Mouse (Mus musculus): ENCODE data around the gene Pgam2. TPM values are rescaled to one million over a fixed set of nuclear protein-coding genes. Genes with fewer than 3 reads are reported as not detected.

Pgam2 gene
- total and polyA plus RNA-seq, 2 experiments from 2014 or later, result 3.8 TPM; not detected in 1

- Histone ChIP-seq H3K4me3 (ENCODE audit: low read depth, low read length) (no peak overlapping the region), H3K27ac (ENCODE audit: low read depth, low read length) (no peak overlapping the region), H3K4me2 (ENCODE audit: low read depth, low read length, poor library complexity, severe bottlenecking) (no peak overlapping the region), H3K36me3 (ENCODE audit: insufficient read depth, low read length) (peaks cover 7% of the 10 kb centered on the region), H3K9ac (replicated peaks; ENCODE audit: low read length, poor library complexity, severe bottlenecking) (no peak overlapping the region), H3K4me1 (ENCODE audit: insufficient read depth, low read length) (no peaks in the 10 kb centered on the region), H3K9me3 (ENCODE audit: low read length) (no peaks in the 10 kb centered on the region), H3K27me3 (ENCODE audit: insufficient read depth, low read length) (no peaks in the 10 kb centered on the region)
- DNase-seq (ENCODE audit: low spot score) (peak; percentile 67), ATAC-seq (ENCODE audit: low FRiP score) (peak; percentile 11; the same call in 1 of the 2 replicates)
- WGBS, result 64% methylated on average over 1 of the region's 1 CpGs
- TF ChIP-seq CTCF (IDR thresholded peaks at IDR 0.05), result peak; percentile 65
Measured at GRCm38 (mm10) chr11:5836126-5836525, 32.6 kb upstream of the Pgam2 start.

- H3K9me3 ChIP-seq (ENCODE audit: low read length), result no peaks in the 10 kb centered on the region
- 91% methylated on average over 7 of the region's 7 CpGs for WGBS
- DNase-seq (ENCODE audit: low spot score) (no peak), ATAC-seq (ENCODE audit: low FRiP score) (no peak)
- no peak overlapping the region for H3K9ac ChIP-seq (replicated peaks; ENCODE audit: low read length, poor library complexity, severe bottlenecking)
- H3K4me3 ChIP-seq (ENCODE audit: low read depth, low read length), result no peak overlapping the region
- peaks cover 12% of the 10 kb centered on the region for H3K36me3 ChIP-seq (ENCODE audit: insufficient read depth, low read length)
- H3K27me3 ChIP-seq (ENCODE audit: insufficient read depth, low read length), result no peaks in the 10 kb centered on the region
- H3K4me2 ChIP-seq (ENCODE audit: low read depth, low read length, poor library complexity, severe bottlenecking), result no peak overlapping the region
- no peaks in the 10 kb centered on the region for H3K4me1 ChIP-seq (ENCODE audit: insufficient read depth, low read length)
- TF ChIP-seq CTCF (IDR thresholded peaks at IDR 0.05), result no peak
- no peak overlapping the region for H3K27ac ChIP-seq (ENCODE audit: low read depth, low read length)
Measured at GRCm38 (mm10) chr11:5835057-5835456, 31.5 kb upstream of the Pgam2 start.

GRCm38 (mm10) chr11:5834506-5834905 is 31.0 kb upstream of the Pgam2 start:
- Histone ChIP-seq H3K36me3 (ENCODE audit: insufficient read depth, low read length) (peaks cover 17% of the 10 kb centered on the region), H3K4me1 (ENCODE audit: insufficient read depth, low read length) (no peaks in the 10 kb centered on the region), H3K4me2 (ENCODE audit: low read depth, low read length, poor library complexity, severe bottlenecking) (no peak overlapping the region), H3K9ac (replicated peaks; ENCODE audit: low read length, poor library complexity, severe bottlenecking) (no peak overlapping the region), H3K9me3 (ENCODE audit: low read length) (no peaks in the 10 kb centered on the region), H3K27ac (ENCODE audit: low read depth, low read length) (no peak overlapping the region), H3K27me3 (ENCODE audit: insufficient read depth, low read length) (no peaks in the 10 kb centered on the region), H3K4me3 (ENCODE audit: low read depth, low read length) (no peak overlapping the region)
- ATAC-seq (ENCODE audit: low FRiP score) (no peak), DNase-seq (ENCODE audit: low spot score) (no peak)
- no peak for TF ChIP-seq CTCF (IDR thresholded peaks at IDR 0.05)
- 90% methylated on average over 9 of the region's 9 CpGs for whole genome bisulfite sequencing

GRCm38 (mm10) chr11:5829327-5829726 is 25.8 kb upstream of the Pgam2 start:
- ATAC-seq (ENCODE audit: low FRiP score) (no peak), DNase-seq (ENCODE audit: low spot score) (no peak)
- no peak overlapping the region for H3K4me3 ChIP-seq (ENCODE audit: low read depth, low read length)
- H3K27ac ChIP-seq (ENCODE audit: low read depth, low read length), result no peak overlapping the region
- no peak overlapping the region for H3K4me2 ChIP-seq (ENCODE audit: low read depth, low read length, poor library complexity, severe bottlenecking)
- TF ChIP-seq CTCF (IDR thresholded peaks at IDR 0.05), result no peak
- WGBS, result 93% methylated on average over 12 of the region's 12 CpGs
- no peak overlapping the region for H3K9ac ChIP-seq (replicated peaks; ENCODE audit: low read length, poor library complexity, severe bottlenecking)
- peaks cover 33% of the 10 kb centered on the region for H3K36me3 ChIP-seq (ENCODE audit: insufficient read depth, low read length)
- no peaks in the 10 kb centered on the region for H3K27me3 ChIP-seq (ENCODE audit: insufficient read depth, low read length)
- no peaks in the 10 kb centered on the region for H3K9me3 ChIP-seq (ENCODE audit: low read length)
- H3K4me1 ChIP-seq (ENCODE audit: insufficient read depth, low read length), result no peaks in the 10 kb centered on the region

- no peak overlapping the region for H3K4me3 ChIP-seq (ENCODE audit: low read depth, low read length)
- ATAC-seq (ENCODE audit: low FRiP score), result no peak
- H3K27ac ChIP-seq (ENCODE audit: low read depth, low read length), result no peak overlapping the region
- H3K9me3 ChIP-seq (ENCODE audit: low read length), result no peaks in the 10 kb centered on the region
- no peaks in the 10 kb centered on the region for H3K27me3 ChIP-seq (ENCODE audit: insufficient read depth, low read length)
- WGBS, result 93% methylated on average over 11 of the region's 11 CpGs
- H3K36me3 ChIP-seq (ENCODE audit: insufficient read depth, low read length), result peaks cover 33% of the 10 kb centered on the region
- no peak for DNase-seq (ENCODE audit: low spot score)
- TF ChIP-seq CTCF (IDR thresholded peaks at IDR 0.05), result no peak
- H3K4me1 ChIP-seq (ENCODE audit: insufficient read depth, low read length), result no peaks in the 10 kb centered on the region
- no peak overlapping the region for H3K4me2 ChIP-seq (ENCODE audit: low read depth, low read length, poor library complexity, severe bottlenecking)
- H3K9ac ChIP-seq (replicated peaks; ENCODE audit: low read length, poor library complexity, severe bottlenecking), result no peak overlapping the region
Measured at GRCm38 (mm10) chr11:5828509-5829191, 25.1 kb upstream of the Pgam2 start.

- 90% methylated on average over 5 of the region's 5 CpGs for WGBS
- Histone ChIP-seq H3K27ac (ENCODE audit: low read depth, low read length) (no peak overlapping the region), H3K4me3 (ENCODE audit: low read depth, low read length) (no peak overlapping the region), H3K27me3 (ENCODE audit: insufficient read depth, low read length) (no peaks in the 10 kb centered on the region), H3K9ac (replicated peaks; ENCODE audit: low read length, poor library complexity, severe bottlenecking) (no peak overlapping the region), H3K36me3 (ENCODE audit: insufficient read depth, low read length) (peaks cover 33% of the 10 kb centered on the region), H3K4me1 (ENCODE audit: insufficient read depth, low read length) (no peaks in the 10 kb centered on the region), H3K4me2 (ENCODE audit: low read depth, low read length, poor library complexity, severe bottlenecking) (no peak overlapping the region), H3K9me3 (ENCODE audit: low read length) (no peaks in the 10 kb centered on the region)
- no peak for TF ChIP-seq CTCF (IDR thresholded peaks at IDR 0.05)
- DNase-seq (ENCODE audit: low spot score), result no peak
- no peak for ATAC-seq (ENCODE audit: low FRiP score)
Measured at GRCm38 (mm10) chr11:5827931-5828330, 24.4 kb upstream of the Pgam2 start.
